Mouse (Mus musculus): ENCODE results near the gene Prr29. TPM values are rescaled to one million over a fixed set of nuclear protein-coding genes. Genes with fewer than 3 reads are reported as not detected.

The Prr29 gene
- polyA plus RNA-seq, 1 experiment from 2014 or later: not detected

DNA sequence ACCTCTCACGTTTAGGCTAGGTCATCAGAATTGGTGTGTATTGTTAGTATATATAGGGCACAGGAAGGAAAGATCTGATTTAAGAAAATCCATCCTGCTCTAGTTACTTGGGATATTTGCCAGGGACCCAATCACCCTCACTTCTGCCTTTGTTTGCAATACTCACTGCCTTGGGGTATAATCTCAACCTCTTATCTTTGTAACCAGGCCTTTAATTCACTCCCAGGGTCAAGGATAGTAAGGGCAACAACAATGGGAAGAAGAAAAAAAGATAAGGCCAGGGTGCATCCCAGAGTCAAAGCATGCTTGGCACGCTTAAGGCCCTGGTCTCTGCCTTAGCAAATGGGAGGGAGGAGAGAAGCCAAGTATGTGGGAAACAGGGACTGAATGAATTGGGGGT, 52.6 kb downstream of the Prr29 start:
- no peaks in the 10 kb centered on the region for H3K27me3 ChIP-seq (replicated peaks)
- no peak overlapping the region for H3K4me3 ChIP-seq
- ATAC-seq (replicated peaks): no peak
- H3K4me1 ChIP-seq: no peaks in the 10 kb centered on the region
- no peak overlapping the region for H3K9ac ChIP-seq
- 84% methylated on average over 2 of the region's 2 CpGs for WGBS
- 0 out of 2 replicates have a peak, but pooled peaks cover 9% of the 10 kb centered on the region for H3K36me3 ChIP-seq (replicated peaks)
- H3K27ac ChIP-seq: no peak overlapping the region
- H3K9me3 ChIP-seq: no peaks in the 10 kb centered on the region
- H3K4me2 ChIP-seq: no peak overlapping the region

DNA sequence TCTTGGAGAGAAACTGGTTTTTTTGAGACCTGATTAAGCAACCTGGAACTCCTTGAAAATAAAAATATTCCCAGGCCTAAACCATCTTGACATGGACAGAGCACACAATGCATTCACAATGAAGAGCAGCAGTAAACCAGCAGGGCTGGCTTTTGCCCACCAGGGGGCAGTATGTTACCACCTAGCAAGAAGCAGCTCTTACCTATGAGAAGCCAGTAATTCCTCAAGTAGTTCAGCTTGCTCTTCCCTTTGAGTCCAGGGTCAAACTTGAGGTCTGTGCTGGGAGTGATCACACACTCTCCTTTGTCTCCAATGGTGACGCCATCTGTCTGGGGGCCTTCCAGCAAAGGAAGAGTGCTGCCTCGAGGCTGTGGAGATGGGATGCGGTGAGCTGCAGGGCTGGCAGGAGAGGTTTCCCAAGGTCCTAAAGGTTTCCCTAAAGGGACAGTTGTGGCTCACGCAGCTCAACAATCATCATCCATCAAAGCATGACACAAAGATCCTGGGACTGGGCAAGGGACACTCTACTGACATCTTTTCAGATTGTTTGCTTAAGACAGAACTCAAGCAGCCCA, 53.4 kb downstream of the Prr29 start:
- Histone ChIP-seq H3K36me3 (replicated peaks) (0 out of 2 replicates have a peak, but pooled peaks cover 6% of the 10 kb centered on the region), H3K4me2 (no peak overlapping the region), H3K4me3 (no peak overlapping the region), H3K27me3 (replicated peaks) (no peaks in the 10 kb centered on the region), H3K4me1 (no peaks in the 10 kb centered on the region), H3K9me3 (no peaks in the 10 kb centered on the region), H3K27ac (no peak overlapping the region), H3K9ac (0 out of 2 replicates have a peak overlapping the region, but pooled peaks have one; percentile 7)
- WGBS: 42% methylated on average over 4 of the region's 4 CpGs
- ATAC-seq (replicated peaks): peak; percentile 69

DNA sequence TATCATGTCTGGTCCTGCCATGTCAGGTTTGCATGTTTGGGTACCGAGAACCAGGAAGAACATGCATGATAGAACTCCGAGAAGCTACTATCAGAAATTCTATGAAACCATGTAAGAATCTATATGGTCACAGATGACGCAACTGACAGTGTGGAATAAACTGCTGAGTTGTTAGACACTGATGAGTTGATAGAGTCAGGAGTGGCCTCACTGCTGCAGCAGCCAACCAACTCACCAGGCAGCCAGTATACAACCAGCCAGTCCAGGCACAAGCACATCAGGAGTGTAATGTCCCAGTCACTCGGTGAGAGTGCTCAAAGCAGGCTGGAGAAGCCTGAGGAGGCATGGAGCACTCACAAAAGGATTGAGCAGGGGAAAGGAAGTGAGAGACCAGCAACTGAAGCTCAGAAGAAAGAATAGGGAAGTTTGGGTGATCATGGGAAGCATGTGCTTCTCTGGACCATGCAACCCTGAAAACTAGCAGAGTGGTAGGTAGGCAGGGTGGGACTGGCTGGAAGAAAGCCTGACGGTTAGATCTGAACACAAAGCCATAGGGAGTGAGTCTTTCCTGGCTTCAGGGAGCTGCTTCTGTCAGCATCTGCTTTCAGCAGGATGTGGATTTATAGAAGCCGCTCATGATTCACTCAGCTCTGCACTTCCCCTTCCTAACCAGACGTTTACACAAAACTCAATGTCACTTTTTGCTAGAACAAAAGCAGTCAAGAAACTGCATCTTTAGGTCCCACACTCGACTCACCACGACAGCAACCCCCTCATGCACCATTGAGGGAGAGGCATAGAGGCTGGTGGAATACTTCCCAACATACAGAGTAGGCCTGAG, 54.2 kb downstream of the Prr29 start:
- H3K27me3 ChIP-seq (replicated peaks): no peaks in the 10 kb centered on the region
- H3K36me3 ChIP-seq (replicated peaks): 0 out of 2 replicates have a peak, but pooled peaks cover under 1% of the 10 kb centered on the region
- no peaks in the 10 kb centered on the region for H3K4me1 ChIP-seq
- H3K27ac ChIP-seq: no peak overlapping the region
- no peaks in the 10 kb centered on the region for H3K9me3 ChIP-seq
- no peak overlapping the region for H3K4me3 ChIP-seq
- H3K4me2 ChIP-seq: no peak overlapping the region
- H3K9ac ChIP-seq: no peak overlapping the region
- no peak for ATAC-seq (replicated peaks)
- WGBS: 80% methylated on average over 9 of the region's 9 CpGs

GRCm38 (mm10) chr11:106425201-106425600, 59.9 kb downstream of the Prr29 start:
- WGBS: 89% methylated on average over 5 of the region's 5 CpGs
- no peak for ATAC-seq (replicated peaks)

GRCm38 (mm10) chr11:106426447-106426846, 61.2 kb downstream of the Prr29 start:
- Histone ChIP-seq H3K9ac (no peak overlapping the region), H3K4me3 (no peak overlapping the region), H3K36me3 (replicated peaks) (no peaks in the 10 kb centered on the region), H3K27me3 (replicated peaks) (no peaks in the 10 kb centered on the region), H3K9me3 (no peaks in the 10 kb centered on the region), H3K4me2 (no peak overlapping the region), H3K4me1 (no peaks in the 10 kb centered on the region), H3K27ac (no peak overlapping the region)
- no peak for ATAC-seq (replicated peaks)
- WGBS: 93% methylated on average over 4 of the region's 4 CpGs

More at GRCm38 (mm10) chr11:106425201-106425600, 59.9 kb downstream of the Prr29 start:
- Histone ChIP-seq H3K4me1 (no peaks in the 10 kb centered on the region), H3K27ac (no peak overlapping the region), H3K9ac (no peak overlapping the region), H3K9me3 (no peaks in the 10 kb centered on the region), H3K27me3 (replicated peaks) (no peaks in the 10 kb centered on the region), H3K36me3 (replicated peaks) (no peaks in the 10 kb centered on the region), H3K4me2 (no peak overlapping the region), H3K4me3 (no peak overlapping the region)

Other genes starting within 250 kb of the Prr29 start
- gene Gm10840, start 204.6 kb upstream of the Prr29 start, polyA plus RNA-seq (2015; fragmentation: Nextera tagmentation; extraction: Ambion mirVana): 0.72 TPM in 1 of 2 replicates, not detected in the other
- 167 and 179 TPM in 2 replicates for gene Limd2, start 204.6 kb upstream of the Prr29 start, polyA plus RNA-seq (2015; fragmentation: Nextera tagmentation; extraction: Ambion mirVana)
- gene Strada, start 163.3 kb upstream of the Prr29 start, polyA plus RNA-seq (2015; fragmentation: Nextera tagmentation; extraction: Ambion mirVana): 28.1 and 29.1 TPM in 2 replicates
- gene Ccdc47, start 149.1 kb upstream of the Prr29 start, polyA plus RNA-seq (2015; fragmentation: Nextera tagmentation; extraction: Ambion mirVana): 109 and 111 TPM in 2 replicates
- 89.1 and 93.6 TPM in 2 replicates for gene Ddx42, start 148.5 kb upstream of the Prr29 start, polyA plus RNA-seq (2015; fragmentation: Nextera tagmentation; extraction: Ambion mirVana)
- gene Ftsj3, start 109.4 kb upstream of the Prr29 start, polyA plus RNA-seq (2015; fragmentation: Nextera tagmentation; extraction: Ambion mirVana): 33.0 and 34.1 TPM in 2 replicates
- 297 and 300 TPM in 2 replicates for gene Psmc5, start 109.3 kb upstream of the Prr29 start, polyA plus RNA-seq (2015; fragmentation: Nextera tagmentation; extraction: Ambion mirVana)
- gene Smarcd2, start 92.5 kb upstream of the Prr29 start, polyA plus RNA-seq (2015; fragmentation: Nextera tagmentation; extraction: Ambion mirVana): 10.9 and 11.5 TPM in 2 replicates
- 0.12 and 0.20 TPM in 2 replicates for gene Tcam1, start 88.8 kb upstream of the Prr29 start, polyA plus RNA-seq (2015; fragmentation: Nextera tagmentation; extraction: Ambion mirVana)
- gene Gh, start 63.6 kb upstream of the Prr29 start, polyA plus RNA-seq (2015; fragmentation: Nextera tagmentation; extraction: Ambion mirVana): not detected in 2 replicates
- gene Cd79b, start 50.7 kb upstream of the Prr29 start, polyA plus RNA-seq (2015; fragmentation: Nextera tagmentation; extraction: Ambion mirVana): 1.1 and 1.4 TPM in 2 replicates
- not detected in 2 replicates for gene Scn4a, start 12.2 kb upstream of the Prr29 start, polyA plus RNA-seq (2015; fragmentation: Nextera tagmentation; extraction: Ambion mirVana)
- 18.2 and 19.1 TPM in 2 replicates for gene Icam2, start 22.6 kb downstream of the Prr29 start, polyA plus RNA-seq (2015; fragmentation: Nextera tagmentation; extraction: Ambion mirVana)
- 6.0 and 7.6 TPM in 2 replicates for gene Ern1, start 122.4 kb downstream of the Prr29 start, polyA plus RNA-seq (2015; fragmentation: Nextera tagmentation; extraction: Ambion mirVana)
- 31.3 and 32.1 TPM in 2 replicates for gene Tex2, start 248.0 kb downstream of the Prr29 start, polyA plus RNA-seq (2015; fragmentation: Nextera tagmentation; extraction: Ambion mirVana)

Measured in midbrain, embryonic 15.5 days (tissue).